Mouse (Mus musculus): ENCODE results near the gene C130050O18Rik. TPM values are rescaled to one million over a fixed set of nuclear protein-coding genes. Genes with fewer than 3 reads are reported as not detected.
A peak's percentile ranks its signal among the peaks of the same experiment; 100 is the strongest.

C130050O18Rik gene
- 1 to 10 TPM; 1.0 to 1.5 TPM for total RNA-seq (2021)
- long read RNA-seq, experiment 1, partial matches to known transcripts = 1 of 3 reads
- long read RNA-seq, experiment 1, other reads (novel, unspliced or antisense) = 1 of 3 reads
- long read RNA-seq, experiment 2, partial matches to known transcripts = 0 of 1 reads
- long read RNA-seq, experiment 2, other reads (novel, unspliced or antisense) = 0 of 1 reads

DNA sequence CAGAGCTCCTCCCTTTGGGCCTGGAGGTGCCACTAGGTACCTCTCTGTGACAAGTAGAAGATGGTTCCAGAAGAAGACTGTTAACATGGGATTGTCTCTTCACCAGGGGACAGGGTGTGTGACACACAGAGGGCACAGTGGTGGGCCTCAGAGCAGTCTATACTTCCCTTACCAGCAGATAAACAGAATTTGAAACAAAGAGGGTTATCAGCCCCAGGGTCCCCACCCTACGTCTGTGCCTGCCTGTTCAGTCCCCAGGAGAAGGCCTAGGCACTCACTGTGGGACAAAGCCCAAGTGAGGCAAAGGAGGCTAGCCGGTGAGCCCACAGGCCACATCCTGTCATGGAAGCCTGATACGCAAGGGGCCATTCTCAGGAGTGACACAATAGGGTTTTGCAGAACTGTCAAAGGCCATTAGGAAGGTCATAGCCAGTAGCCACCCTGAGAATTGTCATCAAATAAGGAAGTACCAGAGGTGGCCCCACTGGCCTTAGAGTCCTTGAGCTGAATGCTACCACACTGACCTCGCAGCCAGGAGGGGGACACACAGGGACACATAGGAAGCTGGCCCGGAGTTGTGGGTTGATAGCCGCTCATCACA is at the start of gene C130050O18Rik:
C130050O18Rik (plus strand) TSS at position 480 of the 601 bp plus-strand sequence.
- DNase-seq = no peak

DNA sequence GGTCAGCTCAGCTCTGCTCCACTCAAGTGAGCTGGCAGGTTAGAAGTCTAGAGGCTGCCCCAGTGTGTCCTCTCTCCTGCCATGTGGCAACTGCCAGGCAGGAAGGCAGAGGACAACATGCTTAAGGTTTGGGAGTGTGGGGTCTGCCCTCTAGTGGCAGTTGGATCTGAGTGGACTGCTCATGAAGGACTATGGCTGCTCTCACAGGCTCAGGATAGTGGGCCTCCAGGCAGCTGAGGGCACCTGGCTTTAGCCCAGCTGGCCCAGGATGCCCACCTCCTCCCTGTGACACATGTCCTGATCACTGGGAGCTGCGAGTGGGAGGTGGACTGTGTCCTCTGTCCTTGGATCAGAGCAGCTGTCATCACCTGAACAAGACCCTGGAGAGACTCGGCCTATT is 46.4 kb upstream of the C130050O18Rik start:
- DNase-seq = peak; percentile 38

DNA sequence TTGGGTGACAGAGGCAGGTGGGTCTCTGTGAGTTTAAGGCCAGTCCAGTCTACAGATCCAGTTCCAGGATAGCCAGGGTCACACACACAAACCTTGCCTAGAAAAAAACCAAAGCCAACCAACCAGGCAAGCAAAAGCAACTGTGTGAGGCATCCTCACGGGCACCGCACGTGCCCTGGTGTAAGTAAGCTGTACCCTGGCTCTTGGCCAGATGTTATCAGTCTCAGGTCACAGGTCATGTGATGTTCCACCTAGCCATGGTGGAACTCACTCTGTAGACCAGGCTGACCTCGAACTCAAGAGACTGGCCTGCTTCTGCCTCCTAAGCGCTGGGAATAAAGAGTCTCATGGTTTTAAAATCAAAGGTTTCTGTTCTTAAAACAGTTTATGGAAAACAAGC is 45.8 kb upstream of the C130050O18Rik start:
- no peak for DNase-seq

DNA sequence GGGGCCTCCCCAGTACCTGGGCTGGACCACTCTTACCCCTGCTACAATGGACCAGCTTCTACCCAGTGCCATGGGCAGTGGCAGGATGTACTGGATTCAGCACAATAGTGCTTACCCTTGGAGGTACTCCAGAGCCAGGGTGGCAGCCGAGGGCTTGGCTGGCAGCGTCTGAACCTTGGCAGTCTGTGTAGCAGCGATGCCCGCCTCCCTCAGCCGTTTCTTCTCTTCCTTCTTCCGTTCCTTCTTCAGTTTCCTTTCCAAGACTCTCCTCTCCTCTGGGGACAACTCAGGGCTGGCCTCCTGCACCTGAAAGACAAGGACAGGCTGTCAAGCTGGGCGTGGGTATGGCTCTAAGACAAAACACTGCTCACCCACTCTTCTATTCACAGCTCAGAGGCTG is 41.2 kb upstream of the C130050O18Rik start:
- DNase-seq = no peak

DNA sequence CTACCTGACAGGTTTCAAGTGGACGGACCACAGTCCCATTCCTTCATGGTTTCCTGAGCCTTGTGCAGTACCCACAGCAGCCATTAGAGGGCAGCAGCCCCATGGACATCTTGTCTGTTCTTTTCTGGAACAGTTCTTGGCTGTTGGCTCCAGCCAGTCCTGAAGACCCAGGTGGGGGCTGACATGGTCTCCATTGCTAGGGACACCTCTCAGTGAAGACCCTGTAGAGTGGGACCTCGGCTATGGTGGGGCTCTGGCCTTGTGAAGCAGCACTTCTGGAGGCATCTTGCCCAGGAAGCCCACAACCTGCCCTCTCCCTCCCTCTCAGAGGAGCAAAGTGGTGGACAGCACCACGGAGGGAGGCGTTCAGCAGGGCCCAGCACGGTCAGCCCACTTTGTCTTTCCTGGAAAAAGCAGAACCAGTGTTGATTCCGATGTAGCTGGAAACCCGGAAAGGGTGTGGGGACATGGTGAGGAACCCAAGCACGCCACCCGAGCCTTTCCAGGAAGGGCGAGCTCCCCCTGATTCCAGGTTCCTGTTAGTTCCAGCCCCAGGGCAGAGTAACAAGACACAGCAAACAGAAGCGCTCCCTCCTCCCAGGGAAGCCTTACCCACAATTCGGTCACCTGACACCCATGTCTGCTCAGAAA is 40.7 kb upstream of the C130050O18Rik start:
- peak; percentile 93 for DNase-seq

DNA sequence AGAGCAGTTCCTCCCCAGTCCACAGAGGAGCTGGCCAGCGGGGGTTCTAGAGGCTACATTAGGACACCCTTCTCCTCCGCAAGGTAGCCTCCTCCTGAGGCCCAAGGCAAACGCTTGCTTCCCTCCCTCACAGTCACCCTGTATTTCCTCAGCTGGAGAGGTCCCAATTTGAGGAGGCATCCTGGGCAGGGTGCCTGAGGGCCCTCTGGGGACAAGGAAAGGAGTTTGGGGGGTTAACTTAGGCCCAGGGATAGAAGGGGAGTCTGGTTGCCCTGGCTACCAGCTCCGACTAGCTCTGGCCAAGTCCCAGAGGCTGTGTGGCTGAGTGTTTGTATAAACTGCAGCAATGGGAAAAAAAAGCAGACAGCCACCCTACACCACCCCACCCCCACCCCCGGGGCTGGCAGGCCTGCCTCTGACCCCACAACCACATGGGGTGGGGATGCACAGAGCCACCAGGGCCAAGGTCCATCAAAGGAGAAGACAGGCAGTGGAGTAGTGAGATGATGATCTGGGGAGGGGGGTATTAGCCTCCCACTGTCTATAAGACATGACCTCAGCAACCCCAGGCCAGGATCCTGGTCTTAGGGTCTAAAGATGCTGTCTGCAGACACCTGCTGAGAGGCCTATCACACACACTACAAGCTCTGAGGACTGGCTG is 40.0 kb upstream of the C130050O18Rik start:
- no peak for DNase-seq

DNA sequence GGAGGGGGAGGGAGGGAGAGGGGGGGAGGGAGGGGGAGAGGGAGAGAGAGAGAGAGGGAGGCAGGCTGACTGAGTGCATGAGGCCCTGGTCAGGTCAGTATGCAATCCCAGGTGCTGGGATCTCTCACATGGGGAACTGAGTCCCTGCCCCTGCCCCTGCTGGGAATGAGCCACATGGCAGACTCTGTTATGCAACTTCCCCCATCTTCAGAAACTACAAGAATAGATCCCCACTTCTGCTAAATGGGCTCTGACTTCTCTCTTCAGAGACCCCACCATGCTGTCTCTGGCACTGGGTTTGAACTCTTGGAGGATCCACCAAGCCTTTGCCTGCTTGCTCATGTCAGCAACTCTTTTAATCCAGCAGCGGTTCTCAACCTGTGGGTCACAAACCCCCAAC is 39.3 kb upstream of the C130050O18Rik start:
- no peak for DNase-seq

DNA sequence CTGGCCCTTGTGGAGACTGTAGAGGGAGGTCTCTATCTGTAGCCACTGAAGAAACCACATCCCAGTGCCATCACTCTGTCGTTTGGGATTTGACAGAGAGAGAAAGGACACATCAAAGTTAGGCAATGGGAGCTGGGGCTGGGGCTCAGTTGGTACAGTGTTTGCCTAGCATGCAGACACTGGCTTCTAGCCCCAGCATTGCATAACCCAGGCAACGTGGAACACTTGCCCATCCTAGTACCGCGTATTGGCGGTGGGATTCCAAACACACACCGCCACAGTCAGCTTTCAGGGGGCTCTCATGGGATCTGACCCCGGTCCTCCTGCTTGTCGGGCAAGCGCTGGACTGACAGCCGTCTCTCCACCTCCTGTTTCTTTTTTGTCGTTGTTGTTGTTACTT is 38.6 kb upstream of the C130050O18Rik start:
- DNase-seq = no peak

DNA sequence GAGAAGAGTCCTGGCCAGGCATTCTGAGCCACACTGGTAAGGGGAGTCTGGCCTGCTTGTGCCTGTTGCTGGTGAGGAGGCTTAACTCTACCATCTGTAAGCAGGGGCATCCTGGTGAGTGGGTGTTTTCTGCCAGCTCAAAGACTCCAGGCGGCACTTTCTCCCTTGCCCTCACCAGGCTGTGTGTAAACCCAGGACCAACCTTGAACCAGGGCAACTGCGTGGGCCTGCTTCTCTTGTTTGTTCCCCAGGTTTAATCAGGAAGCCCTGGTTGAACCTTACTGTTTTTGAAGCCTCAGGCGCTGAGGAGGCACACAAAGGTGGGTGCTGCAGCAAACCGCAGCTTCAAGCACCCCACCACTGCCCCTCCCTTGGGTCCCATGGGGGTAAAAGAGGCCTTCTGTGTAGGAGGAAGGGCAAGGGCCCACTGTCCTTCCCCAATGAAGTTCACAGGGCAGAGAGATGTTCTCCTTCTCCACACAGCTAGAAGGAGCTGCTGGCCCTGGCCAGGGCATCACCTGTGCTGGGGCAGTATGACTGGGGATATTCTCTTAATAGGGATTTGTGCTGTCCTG is 37.1 kb upstream of the C130050O18Rik start:
- DNase-seq = no peak

DNA sequence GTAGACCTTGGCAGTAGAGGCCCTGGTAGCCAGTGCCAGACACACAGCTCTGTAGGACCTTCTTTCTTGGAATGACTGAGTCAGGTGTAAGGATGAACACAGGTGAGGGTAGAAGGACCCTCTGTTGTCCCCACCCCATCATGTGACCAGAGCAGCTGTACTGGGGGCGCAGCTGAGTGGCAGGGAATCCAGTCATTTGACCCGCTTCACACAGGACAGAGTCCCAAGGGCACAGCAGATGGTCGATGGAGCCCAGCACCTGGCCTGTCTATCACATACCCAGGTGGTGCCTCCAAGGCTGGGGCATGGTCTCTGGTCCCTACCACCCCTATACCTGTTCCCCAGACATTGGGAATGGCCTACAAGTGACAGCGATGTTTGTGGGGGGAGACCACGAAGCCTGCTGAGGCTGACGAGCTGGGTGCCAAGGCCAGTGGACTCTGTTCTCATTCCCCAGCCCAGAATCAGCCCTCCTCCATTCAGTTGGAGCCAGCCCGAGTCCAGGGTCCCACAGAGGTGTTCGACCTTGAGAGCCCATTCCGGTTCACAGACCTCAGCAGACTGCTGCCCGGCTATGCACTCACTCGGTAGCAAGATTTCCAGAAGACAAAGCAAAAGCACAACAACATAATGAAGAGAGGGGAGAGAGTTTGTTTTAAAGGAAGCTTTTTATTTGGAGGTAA is 36.3 kb upstream of the C130050O18Rik start:
- no peak for DNase-seq

DNA sequence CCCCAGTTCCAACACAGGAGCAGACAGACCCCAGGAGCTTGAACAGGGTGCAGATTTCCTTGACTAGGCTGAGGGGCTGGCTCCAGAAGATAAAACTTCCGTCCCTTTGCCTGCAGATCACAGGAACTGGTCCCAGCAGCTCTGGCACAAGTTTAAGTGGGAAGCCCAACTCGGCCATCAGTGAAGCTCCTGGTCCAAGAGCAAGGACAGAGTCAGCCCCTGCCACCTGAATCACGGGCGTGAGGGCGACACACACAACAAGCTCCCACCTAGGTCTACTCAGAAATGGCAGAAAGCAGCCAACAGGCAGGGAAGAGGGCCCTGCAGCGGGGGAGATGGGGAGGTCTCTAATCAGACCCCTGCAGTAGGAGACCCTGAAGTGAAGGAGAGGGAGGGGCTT is 34.7 kb upstream of the C130050O18Rik start:
- no peak for DNase-seq

DNA sequence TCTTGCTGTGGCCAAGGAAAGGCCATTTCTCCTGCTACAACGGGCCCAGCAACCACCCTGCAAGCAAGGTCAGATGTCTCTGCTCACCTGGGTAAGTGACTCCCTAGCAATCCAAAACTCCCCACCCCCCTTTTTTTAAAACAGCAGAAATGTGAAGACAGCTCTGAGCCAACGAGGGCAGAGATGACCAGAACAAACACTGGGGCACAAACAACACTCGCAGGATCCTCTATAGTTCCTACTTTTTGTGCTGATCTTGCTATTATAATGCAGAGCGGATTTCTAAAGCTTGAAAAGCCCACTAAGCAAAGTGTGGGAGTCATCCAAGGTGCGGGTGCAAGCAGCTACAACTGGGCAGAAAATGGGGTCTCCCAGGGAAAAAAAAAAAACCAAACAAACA is 34.0 kb upstream of the C130050O18Rik start:
- DNase-seq = no peak

DNA sequence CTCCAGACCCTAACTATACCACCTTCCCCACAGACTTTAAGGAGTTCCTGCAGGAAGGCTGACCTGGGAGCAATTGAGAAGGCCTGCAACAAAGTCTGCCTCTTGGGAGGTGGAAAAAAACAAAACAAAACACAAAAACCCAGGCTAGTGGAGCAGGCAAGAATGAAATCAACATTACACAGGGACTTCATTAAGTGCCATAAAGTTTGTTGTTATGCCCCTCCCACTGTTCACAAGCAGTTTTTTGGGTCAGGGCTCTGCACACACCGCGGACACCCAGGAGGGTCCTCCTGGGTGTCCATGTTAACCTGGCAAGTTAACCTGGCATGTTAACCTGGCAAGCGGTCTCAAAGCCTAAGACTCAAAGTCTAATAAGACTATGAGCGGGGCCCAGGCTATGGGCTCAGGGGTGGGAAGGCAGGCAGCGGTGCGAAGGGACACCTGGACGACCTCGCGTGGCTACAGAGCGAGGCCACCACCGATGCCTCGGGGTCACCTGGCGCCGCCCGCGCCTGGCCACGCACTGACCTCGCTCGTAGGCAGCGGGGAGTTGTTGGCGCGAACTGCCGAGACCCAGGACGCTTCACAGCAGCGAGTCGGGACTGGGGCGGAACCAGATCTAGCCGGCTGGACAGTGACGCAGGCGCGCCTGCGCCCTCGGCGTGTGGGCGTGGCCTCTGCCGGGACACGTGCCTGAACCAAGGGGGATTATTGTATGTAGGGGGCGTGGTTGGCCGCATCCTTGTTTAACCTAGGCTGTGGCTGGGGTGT is 33.3 kb upstream of the C130050O18Rik start:
- peak; percentile 91 for DNase-seq

DNA sequence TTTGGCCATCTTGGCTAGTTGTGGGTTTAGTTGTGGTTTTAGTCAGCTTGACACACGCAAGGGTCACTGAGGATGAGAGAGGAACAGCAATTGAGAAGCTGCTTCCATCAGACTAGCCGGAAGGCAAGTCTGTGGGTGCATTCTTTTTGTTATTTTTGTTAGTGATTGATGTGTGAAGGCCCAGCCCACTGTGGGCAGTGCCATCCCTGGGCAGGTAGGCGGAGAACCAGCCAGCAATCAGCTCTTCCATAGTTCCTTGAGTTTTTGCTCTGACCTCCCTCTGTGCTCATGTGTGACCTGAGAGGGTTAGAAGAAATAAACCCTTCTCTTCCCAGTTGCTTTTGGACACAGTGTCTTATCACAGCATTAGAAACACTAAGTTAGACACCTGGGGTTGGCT is 32.0 kb upstream of the C130050O18Rik start:
- DNase-seq = no peak

DNA sequence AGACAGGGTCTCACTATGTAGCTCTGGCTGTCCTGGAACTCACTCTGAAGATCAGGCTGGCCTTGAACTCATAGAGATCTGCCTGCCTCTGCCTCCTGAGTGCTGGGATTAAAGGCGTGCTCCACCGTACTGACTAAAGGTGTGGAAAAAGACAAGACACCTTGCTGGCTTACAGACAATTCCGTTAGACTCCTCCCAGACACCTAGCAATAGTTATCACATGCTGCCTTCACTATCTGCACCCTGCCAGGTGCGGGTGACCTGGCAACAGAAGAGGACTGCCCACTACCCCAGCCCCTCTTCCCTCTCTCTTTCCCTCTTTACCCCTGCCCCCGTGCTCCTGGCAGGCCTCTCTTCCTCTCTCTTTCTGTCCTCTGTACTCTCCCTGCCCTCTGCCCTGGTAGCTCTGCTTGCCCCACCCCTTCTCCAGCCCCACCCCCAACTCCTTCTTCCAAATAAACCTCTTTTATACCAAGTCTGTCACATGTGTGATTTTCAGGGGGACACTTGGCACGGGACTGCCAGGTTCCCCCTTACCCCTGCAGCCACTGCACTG is 31.1 kb upstream of the C130050O18Rik start:
- DNase-seq = no peak

DNA sequence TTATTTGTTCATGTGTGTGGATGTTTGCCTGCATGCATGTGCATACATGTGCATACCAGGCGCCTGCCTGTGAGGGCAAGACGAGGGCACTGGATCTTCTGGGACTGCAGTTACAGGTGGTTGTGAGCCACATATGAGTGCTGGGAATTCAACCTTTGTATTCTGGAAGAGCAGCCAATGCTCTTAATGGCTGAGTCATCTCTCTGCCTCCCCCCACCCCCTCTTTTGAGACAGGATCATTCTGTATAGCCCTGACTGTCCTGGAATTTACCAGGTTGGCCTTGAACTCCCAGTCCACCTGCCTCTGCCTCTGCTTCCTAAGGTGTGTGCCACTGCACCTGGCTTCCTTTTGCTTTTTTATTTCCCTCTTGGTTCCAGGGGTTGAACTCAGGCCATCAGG is 30.2 kb upstream of the C130050O18Rik start:
- DNase-seq = no peak

DNA sequence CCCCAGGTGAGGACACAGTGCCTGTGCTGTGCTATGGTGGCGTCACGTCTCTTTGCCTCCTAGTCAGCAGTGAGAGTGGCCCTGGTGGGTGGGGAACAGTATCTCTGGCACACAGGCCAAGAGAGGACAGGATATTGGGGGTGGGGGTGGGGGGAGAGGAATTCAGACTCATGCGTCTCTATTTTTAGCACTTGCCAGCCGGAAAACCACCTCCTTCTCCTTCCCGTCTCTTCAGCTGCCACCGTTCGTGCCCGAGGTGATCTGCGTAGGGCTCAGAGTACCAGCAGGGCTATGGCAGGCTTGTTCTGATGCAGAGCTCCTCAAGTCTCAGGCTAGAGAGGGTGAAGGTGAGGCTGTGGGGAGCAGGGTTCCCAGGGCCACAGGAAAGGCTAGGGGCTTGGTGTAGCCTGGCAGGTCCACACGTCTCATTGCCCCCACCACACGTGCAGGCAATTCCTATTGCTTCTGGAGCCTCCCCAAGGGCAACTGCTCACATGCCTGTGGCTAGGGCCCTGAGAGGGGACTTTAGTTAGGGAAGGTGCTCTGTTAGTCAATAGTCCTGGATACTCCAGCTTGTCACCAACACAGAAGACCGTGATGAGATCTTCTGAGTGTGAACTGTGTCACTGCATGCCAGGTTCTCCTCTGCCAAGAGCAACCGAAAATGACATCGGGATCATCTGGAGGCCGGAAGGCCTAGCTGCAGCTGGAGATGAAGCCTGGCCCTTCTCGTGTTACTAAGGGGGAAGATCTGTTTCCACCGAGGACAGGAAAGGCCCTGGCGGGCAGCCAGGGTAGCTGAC is 27.4 kb upstream of the C130050O18Rik start, which contains the start of gene Gpr146:
Gpr146 (plus strand) TSS at position 230 of the 803 bp plus-strand sequence.
- peak; percentile 77 for DNase-seq

DNA sequence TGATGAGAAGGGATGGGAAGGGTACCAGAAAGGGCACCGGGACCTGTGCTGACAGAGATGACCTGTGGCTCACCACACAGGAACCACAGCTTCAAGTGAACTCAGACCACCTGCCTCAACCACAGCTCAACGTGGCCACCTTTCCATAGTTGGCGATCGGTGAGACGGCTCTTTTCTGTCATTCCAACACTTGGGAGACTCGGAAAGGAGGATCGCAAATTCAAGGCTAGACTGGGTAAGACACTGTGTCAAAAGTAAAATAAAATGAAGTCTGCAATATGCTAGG is 26.9 kb upstream of the C130050O18Rik start:
- DNase-seq = no peak

DNA sequence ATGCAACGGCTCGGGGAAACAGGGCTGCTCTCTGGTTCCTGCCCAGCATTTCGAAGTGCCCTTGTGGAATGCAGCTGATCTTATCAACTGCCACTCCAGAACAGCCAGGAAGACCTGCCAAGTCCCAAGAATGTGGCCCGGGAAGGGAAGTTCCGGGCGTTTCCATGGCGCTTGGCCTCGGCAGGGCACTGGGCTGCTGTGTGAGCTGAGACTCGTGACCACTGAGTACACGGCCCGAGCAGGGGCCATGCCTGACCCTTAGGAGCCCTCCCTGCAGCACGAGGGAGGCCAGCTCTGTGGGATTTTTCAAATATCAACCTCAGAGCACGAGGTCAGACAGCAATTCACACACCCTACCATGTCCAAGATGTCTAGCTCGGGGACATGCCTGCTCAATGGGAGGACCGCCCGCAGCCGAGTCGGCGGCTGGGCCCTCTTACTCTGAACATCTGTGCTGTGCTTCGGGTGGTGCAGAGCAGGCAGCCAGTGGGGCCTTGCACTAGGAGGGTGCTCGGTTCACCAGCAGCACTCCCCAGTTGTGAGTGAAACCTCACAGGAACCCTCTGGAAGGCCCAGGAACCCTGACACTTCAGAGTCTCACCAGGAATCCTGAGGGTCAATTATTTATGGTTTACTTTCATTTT is 26.0 kb upstream of the C130050O18Rik start:
- peak; percentile 63 for DNase-seq
